Mouse (Mus musculus) left cerebral cortex, postnatal 10 days (tissue): ENCODE data around the gene Celf2. TPM values are rescaled to one million over a fixed set of nuclear protein-coding genes. Genes with fewer than 3 reads are reported as not detected.

ENCODE experiments used
- DNase-seq, 2 experiments: peaks; one replicate each; pipeline ENCODE4 v3.0.0; 2021 to 2022; ENCODE audit warnings: low spot score in 2 of 2, mixed read lengths in 1 of 2; ENCODE audit errors: extremely low spot score in 1 of 2
- intact Hi-C: fragments of 180-260 bp; cut with DNase I; formaldehyde crosslinking; loops from one replicate; pipeline ENCODE4 v1.15.1; 2025
- total RNA-seq, 2 experiments: library from RNA; stranded (reverse); gene quantifications; 2 replicates each; pipeline ENCODE4 v1.2.3; 2021

Gene Celf2
- total RNA-seq, 2 experiments from 2014 or later = 575 to 591 TPM

GRCm38 (mm10) chr2:6871281-6872130 is 637.9 kb downstream of the Celf2 start:
- intact Hi-C loops = loop anchor here (10.0 kb wide), 1 partner anchor 147 kb away; no protein-coding TSS in a partner anchor

DNA sequence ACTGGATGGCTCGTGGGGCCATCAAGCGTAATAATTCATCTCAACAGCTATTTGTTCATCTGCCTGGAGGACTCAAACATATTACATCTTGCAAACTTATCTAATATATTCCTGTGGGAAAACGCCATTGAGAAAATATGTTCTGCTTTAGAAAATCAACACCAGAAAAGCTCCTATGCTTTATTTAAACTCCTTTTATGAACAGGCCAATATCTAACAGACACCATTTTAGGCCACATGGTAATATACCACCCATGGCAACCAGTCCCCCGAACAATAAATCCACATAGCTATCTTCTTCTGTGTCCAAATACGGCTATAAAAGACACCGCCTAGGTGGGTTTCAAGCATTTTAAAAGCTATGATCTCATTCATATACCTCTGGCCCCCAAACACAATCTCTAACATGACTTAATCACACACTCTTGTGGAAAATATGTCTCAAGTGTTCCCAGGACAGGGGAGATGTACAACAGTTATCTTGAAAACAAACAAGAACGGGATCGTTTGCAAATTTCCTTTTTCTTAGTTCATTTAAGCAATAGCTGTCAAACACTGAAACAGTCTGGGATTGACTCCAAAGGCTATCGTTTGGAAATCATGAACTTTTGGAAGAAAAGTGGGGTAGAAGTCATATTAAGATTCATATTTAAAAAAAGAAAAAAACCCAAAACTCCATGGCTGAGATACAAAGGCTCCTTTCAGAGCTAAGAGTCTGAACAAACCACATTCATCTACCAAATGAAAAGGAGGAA is 639.2 kb downstream of the Celf2 start:
- intact Hi-C loops = loop anchor here (10.0 kb wide), 1 partner anchor 145 kb away; no protein-coding TSS in a partner anchor
- DNase-seq = no peak

More at GRCm38 (mm10) chr2:6871281-6872130, 637.9 kb downstream of the Celf2 start:
- DNase-seq = no peak

GRCm38 (mm10) chr2:6867297-6867696 is 642.1 kb downstream of the Celf2 start:
- no peak for DNase-seq
- intact Hi-C loops = no loop called here

- DNase-seq = no peak
- intact Hi-C loops = no loop called here
Measured at GRCm38 (mm10) chr2:6865785-6866184, 643.6 kb downstream of the Celf2 start.

GRCm38 (mm10) chr2:6850102-6850644 is 659.2 kb downstream of the Celf2 start:
- intact Hi-C loops = no loop called here
- DNase-seq = no peak

DNA sequence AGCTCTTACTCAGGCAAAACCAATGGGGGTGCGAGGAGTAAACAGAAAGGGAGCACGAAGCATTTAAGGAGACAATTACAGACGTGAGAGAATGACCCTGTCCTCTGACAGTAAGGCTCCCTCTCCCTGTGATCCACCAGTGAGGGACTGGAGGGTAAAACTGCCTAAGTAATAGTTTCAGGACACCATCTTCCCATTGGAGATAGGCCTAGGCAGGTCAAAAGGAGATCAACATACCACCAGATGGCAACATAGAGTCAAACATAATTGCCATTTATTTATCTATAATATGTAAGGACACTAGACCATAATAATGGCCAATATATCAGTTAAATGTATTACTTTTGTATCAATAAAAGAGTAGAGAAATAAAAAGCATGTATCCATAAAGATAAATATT is 660.0 kb downstream of the Celf2 start:
- intact Hi-C loops = no loop called here
- DNase-seq = no peak

- no peak for DNase-seq
- intact Hi-C loops = no loop called here
Measured at GRCm38 (mm10) chr2:6830021-6830420, 679.3 kb downstream of the Celf2 start.

GRCm38 (mm10) chr2:6827583-6827982 is 681.8 kb downstream of the Celf2 start:
- intact Hi-C loops = no loop called here
- DNase-seq = no peak

DNA sequence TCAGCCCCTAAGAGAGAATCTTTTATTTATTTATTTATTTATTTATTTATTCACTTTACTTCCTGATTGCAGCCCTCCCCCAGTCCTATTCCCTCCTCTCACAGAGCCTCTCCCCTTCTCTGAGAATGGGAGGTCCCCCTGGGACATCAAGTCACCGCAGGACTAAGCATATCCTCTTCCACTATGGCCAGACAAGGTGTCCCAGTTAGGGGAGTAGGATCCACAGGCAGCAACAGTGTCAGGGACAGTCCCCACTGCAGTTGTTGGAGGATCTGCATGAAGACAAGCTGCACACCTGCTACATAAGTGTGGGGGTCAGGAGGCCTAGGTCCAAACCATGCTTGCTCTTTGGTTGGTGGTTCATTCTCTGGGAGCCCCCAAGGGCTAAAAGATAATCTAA is 686.3 kb downstream of the Celf2 start:
- intact Hi-C loops = no loop called here
- DNase-seq = no peak

DNA sequence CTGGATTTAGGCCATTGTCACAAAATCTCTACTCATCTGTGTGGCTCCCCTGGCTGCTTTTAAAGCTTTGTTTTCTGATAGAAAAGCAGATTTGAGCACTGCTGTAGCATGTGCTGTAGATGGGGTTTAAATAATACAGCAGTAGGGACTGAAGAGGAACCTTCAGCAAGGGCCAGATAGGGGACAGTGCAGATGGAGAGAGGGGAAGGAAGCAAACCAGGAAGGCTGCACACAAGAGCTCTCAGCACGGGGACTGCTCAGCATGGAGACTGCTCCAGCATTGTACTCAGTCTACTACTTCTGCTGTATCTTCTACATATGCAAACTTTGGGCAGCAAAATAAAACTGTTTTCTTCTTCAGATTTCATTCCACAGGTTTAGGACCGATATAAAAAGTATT is 687.8 kb downstream of the Celf2 start:
- no peak for DNase-seq
- intact Hi-C loops = no loop called here

DNA sequence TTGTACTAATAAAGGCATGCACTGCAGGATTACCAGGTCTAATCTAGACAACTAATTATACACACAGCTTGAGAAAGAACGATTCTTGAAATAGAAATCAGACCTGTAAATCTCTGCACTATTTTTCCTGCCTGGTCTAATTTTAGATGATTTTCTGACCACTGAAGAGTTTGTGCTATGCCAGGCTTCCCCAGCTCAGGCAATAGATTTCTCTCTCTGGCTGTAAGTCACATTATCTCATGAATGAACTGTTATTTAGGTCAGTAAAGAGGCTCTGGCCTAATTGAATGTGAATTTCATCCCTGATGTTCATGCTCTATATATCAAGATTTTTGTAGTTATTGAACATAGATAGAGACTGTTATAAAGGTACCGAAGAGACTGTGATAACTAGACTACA is 694.1 kb downstream of the Celf2 start:
- DNase-seq = no peak
- intact Hi-C loops = no loop called here

DNA sequence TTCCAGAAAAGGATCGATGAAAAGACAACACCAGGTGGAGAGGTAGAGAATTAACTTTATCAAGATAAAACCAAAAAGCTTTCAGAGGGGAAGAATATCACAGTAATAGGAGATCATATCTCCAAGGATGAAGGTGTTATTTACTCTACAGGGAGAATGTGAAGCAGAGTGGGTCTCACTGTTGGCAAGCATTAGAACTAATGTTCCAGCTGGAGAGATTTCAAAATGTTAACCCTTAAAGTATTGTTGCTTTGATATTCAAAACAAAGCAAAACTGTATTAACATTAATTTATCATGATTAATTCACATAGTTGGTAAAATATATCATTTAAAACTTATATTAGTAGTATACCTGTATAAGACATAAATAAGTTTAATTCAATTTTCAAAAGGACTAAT is 700.6 kb downstream of the Celf2 start:
- no peak for DNase-seq
- intact Hi-C loops = no loop called here

DNA sequence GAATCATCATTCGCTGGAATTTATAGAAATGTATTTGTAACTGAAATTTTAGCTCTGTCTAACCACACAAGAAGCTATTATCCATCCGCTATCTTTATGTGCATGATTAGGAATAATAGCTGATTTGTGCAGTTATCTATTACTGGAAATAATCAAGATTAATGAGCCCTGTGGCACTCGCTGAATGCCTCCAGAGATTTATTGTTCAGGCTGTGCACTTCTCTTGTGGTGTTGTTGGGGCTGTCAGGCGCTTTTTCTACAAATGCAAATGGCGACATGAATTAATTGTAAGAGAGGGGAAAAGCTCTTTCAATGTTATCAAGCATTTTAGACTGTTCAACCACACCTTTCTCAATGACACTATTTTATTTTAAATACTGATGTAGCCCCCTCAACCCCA is 712.6 kb downstream of the Celf2 start:
- intact Hi-C loops = no loop called here
- no peak for DNase-seq

GRCm38 (mm10) chr2:6795995-6796588 is 713.3 kb downstream of the Celf2 start:
- no peak for DNase-seq

GRCm38 (mm10) chr2:6794858-6795257 is 714.5 kb downstream of the Celf2 start:
- intact Hi-C loops = no loop called here

More at GRCm38 (mm10) chr2:6795995-6796588, 713.3 kb downstream of the Celf2 start:
- intact Hi-C loops = no loop called here

GRCm38 (mm10) chr2:6790876-6791275 is 718.5 kb downstream of the Celf2 start:
- no peak for DNase-seq
- intact Hi-C loops = no loop called here

More at GRCm38 (mm10) chr2:6794858-6795257, 714.5 kb downstream of the Celf2 start:
- DNase-seq = no peak

DNA sequence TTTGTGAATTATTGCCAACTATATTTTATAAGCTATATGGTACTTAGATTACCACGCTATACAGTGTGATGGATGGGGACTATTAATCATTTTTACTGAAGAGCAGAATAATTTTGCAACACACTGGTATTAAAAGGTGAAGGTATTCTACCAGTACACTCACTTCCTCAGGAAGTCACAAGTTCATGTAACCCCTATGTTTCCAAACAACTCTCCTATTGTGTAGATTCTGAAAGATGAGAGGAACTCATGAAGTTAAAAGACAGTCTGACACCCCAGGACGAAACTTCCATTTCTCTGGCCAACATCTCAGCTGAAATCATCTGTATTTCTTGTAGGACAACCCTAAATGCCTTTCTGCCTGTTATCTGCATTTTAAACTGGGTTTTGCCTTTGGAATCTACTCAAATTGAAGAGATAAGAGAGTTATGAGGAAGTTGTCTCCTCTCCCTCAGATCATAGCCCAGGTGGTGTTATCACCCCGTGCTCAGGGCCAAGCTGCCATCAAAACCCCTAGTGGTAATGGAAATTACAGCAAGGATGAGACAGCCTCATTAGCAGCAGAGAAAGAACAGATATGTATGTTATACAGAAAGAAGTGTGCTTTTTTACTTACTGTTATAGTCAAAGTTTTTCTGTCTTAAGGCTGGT is 722.7 kb downstream of the Celf2 start:
- intact Hi-C loops = no loop called here
- no peak for DNase-seq

DNA sequence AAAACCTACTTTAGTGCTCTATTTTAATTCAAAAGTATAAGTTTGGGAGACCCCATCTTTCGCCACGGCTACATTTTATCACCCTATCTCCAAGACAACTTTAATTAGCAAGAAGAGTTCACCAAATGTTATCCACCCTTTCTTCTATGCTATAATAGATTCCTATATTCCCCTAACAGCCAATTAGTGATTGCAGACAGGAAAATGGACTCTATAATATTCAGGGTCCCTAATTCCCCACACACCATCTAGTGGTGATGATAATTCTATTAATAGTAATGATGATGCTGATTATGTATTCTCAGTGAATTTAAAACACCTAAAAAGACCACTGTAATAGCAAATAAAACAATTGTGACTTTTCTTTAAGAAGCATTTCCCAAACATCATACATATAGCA is 739.1 kb downstream of the Celf2 start:
- no peak for DNase-seq
- intact Hi-C loops = no loop called here

GRCm38 (mm10) chr2:6762381-6762780 is 747.0 kb downstream of the Celf2 start:
- intact Hi-C loops = no loop called here
- DNase-seq = no peak
